Mouse (Mus musculus) heart, embryonic 10.5 days (tissue): ENCODE results near the gene Arid1b. TPM values are rescaled to one million over a fixed set of nuclear protein-coding genes. Genes with fewer than 3 reads are reported as not detected.

Experiments used
- DNase-seq: peaks from one replicate; pipeline ENCODE4 v3.0.0-alpha.2; 2017; ENCODE audit warnings: low spot score
- H3K27ac ChIP-seq: fragments of 300-500 bp; sonication (generic); 2 replicates; pipeline ENCODE4 v1.5.1; 2016; ENCODE audit warnings: mild to moderate bottlenecking
- H3K27me3 ChIP-seq: fragments of 300-500 bp; sonication (generic); 2 replicates; pipeline ENCODE4 v1.6.1; 2016; ENCODE audit warnings: mild to moderate bottlenecking; ENCODE audit not compliant: poor library complexity, insufficient read depth, severe bottlenecking
- H3K36me3 ChIP-seq: fragments of 300-500 bp; sonication (generic); 2 replicates; pipeline ENCODE4 v1.6.1; 2016; ENCODE audit warnings: mild to moderate bottlenecking, moderate library complexity
- H3K4me1 ChIP-seq: fragments of 300-500 bp; sonication (generic); 2 replicates; pipeline ENCODE4 v1.6.1; 2016; ENCODE audit warnings: mild to moderate bottlenecking
- H3K4me3 ChIP-seq: fragments of 300-500 bp; sonication (generic); 2 replicates; pipeline ENCODE4 v1.5.1; 2016; ENCODE audit warnings: mild to moderate bottlenecking, moderate library complexity
- H3K9me3 ChIP-seq: fragments of 300-500 bp; sonication (generic); 2 replicates; pipeline ENCODE4 v1.6.1; 2016; ENCODE audit warnings: mild to moderate bottlenecking, moderate library complexity
- WGBS: fragments of 180-500 bp; shearing (Covaris S2); methylation state at CpG from one replicate; pipeline ENCODE4 v1.1.7; 2016; 5-methylcytosine and 5-hydroxymethylcytosine counted together
- polyA plus RNA-seq: library from polyadenylated mRNA; unstranded; fragments of >200 nt; fragmentation: Nextera tagmentation; extraction: Ambion mirVana; gene quantifications from 2 replicates; pipeline ENCODE4 v1.2.1, GENCODE M21; 2016

The Arid1b gene
- polyA plus RNA-seq, 1 experiment from 2014 or later, result 8.4 TPM

DNA sequence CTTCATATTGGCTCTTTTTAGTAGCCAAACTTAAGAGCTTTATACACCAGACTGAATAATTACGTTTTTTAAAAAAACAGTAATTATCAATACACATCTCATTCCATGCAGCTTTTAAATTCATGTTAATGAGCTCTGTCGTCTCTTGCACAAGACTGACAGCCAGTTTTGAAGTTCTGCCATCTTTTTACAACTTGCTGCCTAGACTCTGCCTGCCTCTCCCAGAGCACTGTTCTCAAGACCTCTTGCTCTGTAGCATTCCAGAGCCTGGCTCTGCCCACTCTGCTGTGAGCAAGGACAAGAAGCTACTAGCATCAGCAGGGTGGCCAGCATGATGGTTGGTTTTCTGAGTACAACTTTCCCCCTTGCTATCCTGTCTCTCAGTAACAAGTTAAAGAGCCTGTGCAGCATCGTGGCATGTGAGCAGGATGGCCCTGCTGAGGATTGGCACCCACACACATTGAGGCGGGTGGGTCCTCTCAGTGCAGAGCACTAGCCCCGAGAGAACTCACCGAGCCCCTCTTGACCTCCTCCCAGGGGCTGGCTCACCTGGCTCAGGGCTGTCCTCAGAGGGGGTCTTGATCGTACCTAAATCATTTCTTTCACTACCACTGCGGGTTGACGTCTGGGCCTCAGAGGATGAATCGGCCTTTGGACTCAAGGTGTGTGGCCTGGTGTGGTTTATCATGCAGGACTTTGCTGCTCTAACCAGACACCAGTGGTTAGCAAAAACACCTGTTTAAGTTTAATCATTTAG, 209.4 kb downstream of the Arid1b start:
- Histone ChIP-seq H3K4me3 (no peak overlapping the region), H3K27ac (no peak overlapping the region), H3K9me3 (no peaks in the 10 kb centered on the region), H3K36me3 (no peaks in the 10 kb centered on the region), H3K4me1 (peaks cover 29% of the 10 kb centered on the region; the same call in 1 of the 2 replicates), H3K27me3 (no peaks in the 10 kb centered on the region)
- no peak for DNase-seq
- 85% methylated on average over 10 of the region's 10 CpGs for WGBS

- 92% methylated on average over 9 of the region's 9 CpGs for WGBS
- peaks cover 29% of the 10 kb centered on the region; the same call in 1 of the 2 replicates for H3K4me1 ChIP-seq
- no peak for DNase-seq
- no peak overlapping the region for H3K27ac ChIP-seq
- no peaks in the 10 kb centered on the region for H3K27me3 ChIP-seq
- no peaks in the 10 kb centered on the region for H3K36me3 ChIP-seq
- no peak overlapping the region for H3K4me3 ChIP-seq
- H3K9me3 ChIP-seq, result no peaks in the 10 kb centered on the region
Observed at GRCm38 (mm10) chr17:5204103-5204665, 210.1 kb downstream of the Arid1b start.

DNA sequence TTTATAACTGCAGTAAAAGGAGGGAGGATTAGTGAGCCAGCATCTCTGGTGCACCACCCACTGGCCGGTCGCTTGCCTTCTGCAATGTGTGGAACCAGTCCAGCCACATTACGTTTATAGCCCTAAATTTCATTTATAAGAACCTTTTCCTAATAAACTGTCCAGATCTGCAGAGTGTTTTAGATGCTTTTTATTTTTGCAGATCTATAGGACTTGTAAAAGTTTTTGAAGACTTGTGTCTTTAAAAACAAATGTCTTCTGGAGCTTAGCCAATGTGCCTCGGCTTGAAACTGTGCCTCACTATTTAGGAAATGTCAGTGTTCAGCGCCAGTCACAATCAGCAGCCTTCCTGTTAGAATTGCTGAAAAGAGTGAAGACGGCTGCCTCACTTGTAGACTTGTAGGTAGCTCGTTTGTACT, 211.0 kb downstream of the Arid1b start:
- H3K9me3 ChIP-seq, result no peaks in the 10 kb centered on the region
- H3K27ac ChIP-seq, result no peak overlapping the region
- no peaks in the 10 kb centered on the region for H3K27me3 ChIP-seq
- WGBS, result 71% methylated on average over 7 of the region's 7 CpGs
- H3K36me3 ChIP-seq, result no peaks in the 10 kb centered on the region
- no peak for DNase-seq
- no peak overlapping the region for H3K4me3 ChIP-seq
- peaks cover 32% of the 10 kb centered on the region for H3K4me1 ChIP-seq

DNA sequence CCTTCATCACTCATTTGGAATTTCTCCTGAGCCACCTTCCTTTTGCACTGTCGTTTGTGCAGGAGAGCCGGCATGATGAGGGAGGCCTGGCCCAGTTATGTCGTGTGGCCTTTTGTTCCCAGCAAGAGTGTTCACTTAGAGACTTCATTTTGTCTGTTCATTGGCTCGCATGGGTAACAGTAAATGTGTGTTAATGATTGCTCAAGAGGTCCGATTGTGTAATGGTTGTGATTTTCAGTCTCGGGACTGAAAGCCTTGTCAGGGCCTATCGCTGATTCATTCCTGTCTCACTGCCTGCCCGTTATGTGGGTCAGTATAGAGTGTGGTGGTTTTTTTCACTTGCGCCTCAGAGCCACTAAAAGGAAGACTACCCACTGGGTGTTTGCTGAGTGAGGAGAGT, 212.6 kb downstream of the Arid1b start:
- DNase-seq, result no peak
- H3K27ac ChIP-seq, result no peak overlapping the region
- no peaks in the 10 kb centered on the region for H3K36me3 ChIP-seq
- no peaks in the 10 kb centered on the region for H3K9me3 ChIP-seq
- peaks cover 39% of the 10 kb centered on the region for H3K4me1 ChIP-seq
- H3K27me3 ChIP-seq, result no peaks in the 10 kb centered on the region
- no peak overlapping the region for H3K4me3 ChIP-seq
- WGBS, result 64% methylated on average over 9 of the region's 9 CpGs

- no peak for DNase-seq
- no peak overlapping the region for H3K4me3 ChIP-seq
- WGBS, result 92% methylated on average over 8 of the region's 8 CpGs
- peaks cover 40% of the 10 kb centered on the region for H3K4me1 ChIP-seq
- H3K9me3 ChIP-seq, result no peaks in the 10 kb centered on the region
- H3K36me3 ChIP-seq, result no peaks in the 10 kb centered on the region
- no peaks in the 10 kb centered on the region for H3K27me3 ChIP-seq
- H3K27ac ChIP-seq, result no peak overlapping the region
Observed at GRCm38 (mm10) chr17:5207881-5208280, 213.7 kb downstream of the Arid1b start.

DNA sequence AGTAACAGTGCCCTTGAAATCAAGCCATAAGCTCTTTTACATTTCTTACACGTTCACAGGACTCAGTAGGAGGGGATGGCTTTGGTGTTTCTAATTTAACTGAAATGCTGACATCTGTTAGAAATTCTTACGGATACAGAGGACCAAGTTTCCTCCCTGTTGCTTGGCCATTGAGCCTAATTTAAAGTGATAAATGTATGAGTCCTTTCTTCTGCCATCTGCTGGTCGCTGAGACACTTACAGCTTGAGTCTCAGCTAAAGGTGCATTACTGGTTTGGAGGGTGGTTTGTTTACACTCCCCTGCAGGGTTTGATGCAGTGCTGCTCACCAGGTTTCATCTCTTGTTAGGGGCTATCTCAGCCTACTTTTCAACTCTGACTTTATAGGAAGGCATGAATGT, 214.2 kb downstream of the Arid1b start:
- Histone ChIP-seq H3K9me3 (no peaks in the 10 kb centered on the region), H3K27me3 (no peaks in the 10 kb centered on the region), H3K27ac (no peak overlapping the region), H3K36me3 (no peaks in the 10 kb centered on the region), H3K4me1 (peaks cover 37% of the 10 kb centered on the region), H3K4me3 (no peak overlapping the region)
- no peak for DNase-seq
- WGBS, result 44% methylated on average over 3 of the region's 3 CpGs

DNA sequence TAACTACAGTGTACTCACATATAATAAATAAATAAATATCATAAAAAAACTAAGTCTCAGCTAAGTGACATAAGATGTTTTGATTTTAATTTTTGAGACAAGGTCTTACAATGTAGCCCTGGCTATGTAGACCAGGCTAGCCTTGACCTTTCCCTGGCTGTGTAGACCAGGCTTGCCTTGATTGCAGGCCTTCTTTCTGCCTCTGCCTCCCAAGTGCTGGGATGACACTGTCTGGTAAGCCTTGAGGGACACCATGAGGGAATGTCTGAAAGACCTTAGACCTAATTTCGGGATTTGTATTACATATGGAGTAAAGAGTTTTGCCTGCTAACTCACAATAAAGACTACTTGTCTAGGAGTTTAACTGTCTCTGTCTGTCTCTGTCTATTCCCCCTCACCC, 214.9 kb downstream of the Arid1b start:
- no peaks in the 10 kb centered on the region for H3K36me3 ChIP-seq
- H3K4me3 ChIP-seq, result no peak overlapping the region
- WGBS, result 85% methylated on average over 1 of the region's 1 CpGs
- H3K4me1 ChIP-seq, result peaks cover 33% of the 10 kb centered on the region
- H3K27me3 ChIP-seq, result no peaks in the 10 kb centered on the region
- DNase-seq, result no peak
- no peaks in the 10 kb centered on the region for H3K9me3 ChIP-seq
- no peak overlapping the region for H3K27ac ChIP-seq

- no peak for DNase-seq
Observed at GRCm38 (mm10) chr17:5210101-5210727, 216.1 kb downstream of the Arid1b start.

GRCm38 (mm10) chr17:5210891-5211290, 216.8 kb downstream of the Arid1b start:
- Histone ChIP-seq H3K27me3 (no peaks in the 10 kb centered on the region), H3K4me3 (no peak overlapping the region), H3K36me3 (no peaks in the 10 kb centered on the region), H3K4me1 (peaks cover 34% of the 10 kb centered on the region), H3K27ac (no peak overlapping the region), H3K9me3 (no peaks in the 10 kb centered on the region)
- 87% methylated on average over 7 of the region's 7 CpGs for WGBS
- no peak for DNase-seq

More at GRCm38 (mm10) chr17:5210101-5210727, 216.1 kb downstream of the Arid1b start:
- no peak overlapping the region for H3K27ac ChIP-seq
- H3K36me3 ChIP-seq, result no peaks in the 10 kb centered on the region
- peaks cover 34% of the 10 kb centered on the region for H3K4me1 ChIP-seq
- no peaks in the 10 kb centered on the region for H3K27me3 ChIP-seq
- H3K9me3 ChIP-seq, result no peaks in the 10 kb centered on the region
- no peak overlapping the region for H3K4me3 ChIP-seq
- 83% methylated on average over 6 of the region's 6 CpGs for WGBS

DNA sequence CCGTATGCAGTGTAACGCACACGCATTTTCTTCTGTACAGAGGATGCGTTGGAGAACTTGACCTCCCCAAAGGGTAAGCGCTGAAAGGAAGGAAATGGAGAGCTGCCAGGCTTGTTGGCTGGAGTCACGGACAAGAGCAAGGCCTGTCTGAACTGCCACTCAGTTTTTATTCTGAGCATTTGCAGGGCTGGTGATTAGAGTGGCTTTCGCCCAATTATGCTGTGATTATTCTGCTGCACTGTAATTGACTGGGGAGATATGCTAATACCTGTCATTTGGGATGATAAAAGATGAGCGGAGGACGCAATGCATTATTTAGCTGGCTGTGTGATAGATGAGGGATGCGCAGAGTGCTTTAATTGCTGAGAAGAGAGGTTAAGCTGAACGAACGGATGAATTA, 218.0 kb downstream of the Arid1b start:
- Histone ChIP-seq H3K9me3 (no peaks in the 10 kb centered on the region), H3K4me1 (peaks cover 36% of the 10 kb centered on the region), H3K27me3 (no peaks in the 10 kb centered on the region), H3K4me3 (no peak overlapping the region), H3K36me3 (no peaks in the 10 kb centered on the region), H3K27ac (no peak overlapping the region)
- 64% methylated on average over 12 of the region's 12 CpGs for WGBS
- no peak for DNase-seq

DNA sequence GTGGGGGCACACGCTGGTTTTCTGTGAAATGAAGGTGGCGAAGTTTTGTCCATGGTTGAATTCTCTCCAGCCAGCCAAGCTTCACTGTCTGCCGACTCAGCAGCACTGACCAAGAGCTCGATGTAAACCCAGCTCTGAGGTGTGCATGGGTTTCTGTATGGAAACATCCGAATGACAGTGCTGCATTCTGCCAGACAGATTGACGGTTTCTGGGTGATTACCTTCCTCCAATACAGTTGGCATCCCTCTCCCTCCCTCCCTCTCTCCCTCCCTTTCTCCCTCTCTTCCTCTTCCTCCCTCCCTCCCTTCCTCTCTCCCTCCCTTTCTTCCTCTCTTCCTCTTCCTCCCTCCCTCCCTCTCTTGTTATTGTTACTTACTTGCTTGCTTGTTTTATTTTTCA, 219.3 kb downstream of the Arid1b start:
- Histone ChIP-seq H3K36me3 (no peaks in the 10 kb centered on the region), H3K27me3 (no peaks in the 10 kb centered on the region), H3K4me1 (peaks cover 44% of the 10 kb centered on the region), H3K27ac (no peak overlapping the region), H3K4me3 (no peak overlapping the region), H3K9me3 (no peaks in the 10 kb centered on the region)
- DNase-seq, result no peak
- 69% methylated on average over 6 of the region's 6 CpGs for WGBS

DNA sequence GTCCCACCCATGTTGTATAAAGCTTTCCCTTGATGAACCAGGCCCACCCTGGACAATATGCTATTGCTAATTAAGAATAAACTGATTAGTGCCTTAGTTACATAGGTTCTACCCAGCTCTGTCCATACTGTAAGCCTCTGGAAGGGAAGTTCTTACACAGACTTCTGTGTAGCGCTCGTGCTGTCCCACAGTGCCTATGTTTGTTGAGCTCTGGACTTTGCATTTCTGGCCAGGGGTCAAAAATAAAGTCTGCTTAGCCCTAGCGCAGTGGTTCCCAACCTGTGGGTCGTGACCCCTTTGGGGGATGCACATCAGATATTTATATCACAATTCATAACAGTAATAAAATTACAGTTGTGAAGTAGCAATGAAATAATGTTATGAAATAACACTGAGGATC, 221.2 kb downstream of the Arid1b start:
- Histone ChIP-seq H3K4me1 (peaks cover 42% of the 10 kb centered on the region), H3K4me3 (no peak overlapping the region), H3K9me3 (no peaks in the 10 kb centered on the region), H3K36me3 (no peaks in the 10 kb centered on the region), H3K27me3 (no peaks in the 10 kb centered on the region), H3K27ac (no peak overlapping the region)
- DNase-seq, result no peak
- 94% methylated on average over 4 of the region's 4 CpGs for WGBS

GRCm38 (mm10) chr17:5216965-5217546, 222.9 kb downstream of the Arid1b start:
- H3K27ac ChIP-seq, result no peak overlapping the region
- no peaks in the 10 kb centered on the region for H3K9me3 ChIP-seq
- no peaks in the 10 kb centered on the region for H3K36me3 ChIP-seq
- DNase-seq, result no peak
- no peaks in the 10 kb centered on the region for H3K27me3 ChIP-seq
- H3K4me1 ChIP-seq, result peaks cover 47% of the 10 kb centered on the region
- WGBS, result 59% methylated on average over 10 of the region's 10 CpGs
- no peak overlapping the region for H3K4me3 ChIP-seq
